Mouse (Mus musculus) embryonic fibroblast, embryonic 13.5 days (primary cell): ENCODE data around the gene Myod1. TPM values are rescaled to one million over a fixed set of nuclear protein-coding genes. Genes with fewer than 3 reads are reported as not detected.

Experiments used
- H3K27ac ChIP-seq: 2 replicates; pipeline ENCODE4 v1.5.1; 2012; ENCODE audit warnings: low read length, control low read depth, inconsistent platforms; ENCODE audit not compliant: insufficient read depth
- H3K4me1 ChIP-seq: 2 replicates; pipeline ENCODE4 v1.6.1; 2011; ENCODE audit warnings: low read length; ENCODE audit not compliant: control insufficient read depth, insufficient read depth
- H3K4me3 ChIP-seq: 2 replicates; pipeline ENCODE4 v1.5.1; 2011; ENCODE audit warnings: mild to moderate bottlenecking, control low read depth, low read length; ENCODE audit not compliant: insufficient read depth
- CTCF ChIP-seq: IDR thresholded peaks from 2 replicates; pipeline ENCODE4 v1.5.1; 2011; ENCODE audit warnings: mild to moderate bottlenecking, control low read depth, low read length, moderate library complexity, borderline replicate concordance; ENCODE audit not compliant: insufficient read depth
- POLR2A ChIP-seq: IDR thresholded peaks from 2 replicates; pipeline ENCODE4 v1.6.1; 2011; ENCODE audit warnings: low read depth, mild to moderate bottlenecking, control low read depth, low read length, moderate library complexity
- polyA plus RNA-seq: library from polyadenylated mRNA; stranded (reverse); fragments of >200 nt; gene quantifications from 2 replicates; pipeline ENCODE4 v1.2.4, GENCODE M21; 2011; ENCODE audit warnings: low read depth; ENCODE audit not compliant: missing spikeins, insufficient read length

The Myod1 gene
- polyA plus RNA-seq, 1 experiment, result not detected

DNA sequence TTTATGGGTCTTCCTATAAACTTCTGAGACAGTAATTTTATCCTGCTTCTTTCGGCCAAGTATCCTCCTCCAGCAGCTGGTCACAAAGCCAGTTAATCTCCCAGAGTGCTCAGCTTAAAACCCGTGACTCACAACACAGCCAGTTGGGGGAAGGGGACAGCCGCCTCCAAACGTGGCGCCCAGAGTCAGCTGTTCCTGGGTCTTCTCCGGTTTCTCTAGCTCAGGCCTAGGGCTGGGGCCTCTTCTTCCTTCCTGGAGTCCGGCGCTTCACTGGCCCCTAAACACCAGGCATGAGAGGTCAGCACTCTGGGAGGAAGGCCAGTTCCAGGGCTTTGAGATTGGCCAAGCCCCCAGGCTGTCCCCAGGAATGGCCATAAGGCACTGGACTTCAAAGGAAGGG, 23.1 kb upstream of the Myod1 start:
- no peaks in the 10 kb centered on the region for H3K4me1 ChIP-seq
- H3K4me3 ChIP-seq, result no peak overlapping the region
- TF ChIP-seq POLR2A (no peak), CTCF (no peak)
- no peak overlapping the region for H3K27ac ChIP-seq

- no peak overlapping the region for H3K27ac ChIP-seq
- H3K4me3 ChIP-seq, result no peak overlapping the region
- H3K4me1 ChIP-seq, result no peaks in the 10 kb centered on the region
- no peak for TF ChIP-seq POLR2A
- TF ChIP-seq CTCF, result no peak
Measured at GRCm38 (mm10) chr7:46353875-46354274, 22.4 kb upstream of the Myod1 start.

- Histone ChIP-seq H3K4me3 (no peak overlapping the region), H3K4me1 (no peaks in the 10 kb centered on the region), H3K27ac (no peak overlapping the region)
- no peak for TF ChIP-seq CTCF
- TF ChIP-seq POLR2A, result no peak
Measured at GRCm38 (mm10) chr7:46361776-46362175, 14.5 kb upstream of the Myod1 start.

DNA sequence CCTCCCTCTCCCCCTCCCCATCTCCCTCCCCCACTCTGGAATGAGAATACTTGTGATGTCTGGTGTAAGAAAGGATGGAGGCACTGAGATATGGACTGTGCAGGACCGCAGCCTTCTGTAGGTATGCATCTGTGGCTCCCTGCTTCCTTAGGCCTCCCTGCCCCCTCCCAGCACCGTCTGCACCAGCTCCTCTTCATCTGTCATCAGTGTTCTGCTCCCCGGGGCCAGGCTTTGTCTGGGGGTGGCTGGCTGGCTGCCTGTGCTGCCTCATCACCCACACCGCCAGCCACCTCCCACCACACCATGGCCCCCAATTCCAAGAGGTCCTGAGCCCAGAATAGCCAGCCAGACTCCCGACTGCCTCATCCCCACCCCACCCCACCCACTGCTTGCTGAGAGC, 12.1 kb upstream of the Myod1 start:
- no peak overlapping the region for H3K27ac ChIP-seq
- no peak overlapping the region for H3K4me3 ChIP-seq
- no peaks in the 10 kb centered on the region for H3K4me1 ChIP-seq
- no peak for TF ChIP-seq CTCF
- no peak for TF ChIP-seq POLR2A

- TF ChIP-seq CTCF (no peak), POLR2A (no peak)
- Histone ChIP-seq H3K4me1 (no peaks in the 10 kb centered on the region), H3K4me3 (no peak overlapping the region), H3K27ac (no peak overlapping the region)
Measured at GRCm38 (mm10) chr7:46365810-46366209, 10.5 kb upstream of the Myod1 start.

DNA sequence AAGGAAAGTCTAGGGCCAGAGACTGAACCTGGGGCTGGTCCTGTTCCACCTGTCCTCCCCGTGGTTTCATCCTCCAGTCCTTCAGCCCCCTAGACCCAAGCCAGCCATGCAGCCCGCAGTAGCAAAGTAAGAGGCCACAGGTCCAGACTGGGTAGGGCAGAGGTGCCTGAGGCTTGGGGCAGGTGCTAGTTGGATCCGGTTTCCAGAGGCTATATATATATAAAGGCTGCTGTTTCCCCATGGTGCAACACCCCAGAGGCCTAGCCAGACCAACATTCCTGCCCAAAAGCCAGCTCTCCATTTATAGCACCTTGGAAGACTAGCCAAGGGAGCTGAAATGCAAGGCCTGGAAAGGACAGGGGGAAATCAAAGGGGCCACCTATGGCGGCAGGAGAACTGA, 5.2 kb upstream of the Myod1 start:
- no peak overlapping the region for H3K4me3 ChIP-seq
- no peak overlapping the region for H3K27ac ChIP-seq
- no peaks in the 10 kb centered on the region for H3K4me1 ChIP-seq
- no peak for TF ChIP-seq CTCF
- no peak for TF ChIP-seq POLR2A

DNA sequence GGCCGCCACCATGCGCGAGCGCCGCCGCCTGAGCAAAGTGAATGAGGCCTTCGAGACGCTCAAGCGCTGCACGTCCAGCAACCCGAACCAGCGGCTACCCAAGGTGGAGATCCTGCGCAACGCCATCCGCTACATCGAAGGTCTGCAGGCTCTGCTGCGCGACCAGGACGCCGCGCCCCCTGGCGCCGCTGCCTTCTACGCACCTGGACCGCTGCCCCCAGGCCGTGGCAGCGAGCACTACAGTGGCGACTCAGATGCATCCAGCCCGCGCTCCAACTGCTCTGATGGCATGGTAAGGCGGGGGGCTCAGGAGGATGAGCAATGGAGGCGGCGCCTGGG, 703 bp downstream of the Myod1 start:
- no peaks in the 10 kb centered on the region for H3K4me1 ChIP-seq
- H3K4me3 ChIP-seq, result no peak overlapping the region
- no peak overlapping the region for H3K27ac ChIP-seq
- peak; percentile 36; the same call in 1 of the 2 replicates for TF ChIP-seq CTCF
- TF ChIP-seq POLR2A, result no peak

DNA sequence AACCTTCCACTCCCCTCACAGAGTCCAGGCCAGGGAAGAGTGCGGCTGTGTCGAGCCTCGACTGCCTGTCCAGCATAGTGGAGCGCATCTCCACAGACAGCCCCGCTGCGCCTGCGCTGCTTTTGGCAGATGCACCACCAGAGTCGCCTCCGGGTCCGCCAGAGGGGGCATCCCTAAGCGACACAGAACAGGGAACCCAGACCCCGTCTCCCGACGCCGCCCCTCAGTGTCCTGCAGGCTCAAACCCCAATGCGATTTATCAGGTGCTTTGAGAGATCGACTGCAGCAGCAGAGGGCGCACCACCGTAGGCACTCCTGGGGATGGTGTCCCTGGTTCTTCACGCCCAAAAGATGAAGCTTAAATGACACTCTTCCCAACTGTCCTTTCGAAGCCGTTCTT, 1.8 kb downstream of the Myod1 start:
- H3K27ac ChIP-seq, result no peak overlapping the region

DNA sequence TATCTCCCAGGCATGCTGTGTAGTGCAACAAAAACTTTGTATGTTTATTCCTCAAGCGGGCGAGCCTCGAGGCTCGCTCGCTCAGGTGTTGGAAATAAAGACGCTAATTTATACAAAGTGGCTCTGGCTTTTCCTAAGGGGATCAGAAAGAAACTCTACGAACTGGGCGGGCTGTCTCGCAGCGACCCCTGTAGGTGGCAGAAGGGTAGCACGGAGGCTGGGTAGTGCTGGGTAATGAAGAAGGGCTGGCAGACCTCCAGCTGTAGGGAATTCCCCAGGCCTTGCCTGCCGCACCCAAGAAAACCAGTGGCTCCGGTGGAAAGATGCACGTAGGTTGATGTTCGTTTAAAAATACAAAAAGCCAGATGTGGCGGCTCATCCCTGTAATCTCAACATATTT, 2.7 kb downstream of the Myod1 start:
- TF ChIP-seq CTCF (no peak), POLR2A (no peak)
- no peaks in the 10 kb centered on the region for H3K4me1 ChIP-seq
- H3K4me3 ChIP-seq, result no peak overlapping the region
- H3K27ac ChIP-seq, result no peak overlapping the region

More for the DNA sequence above, 1.8 kb downstream of the Myod1 start:
- TF ChIP-seq CTCF, result peak; percentile 69; the same call in 1 of the 2 replicates
- no peak for TF ChIP-seq POLR2A
- Histone ChIP-seq H3K4me1 (no peaks in the 10 kb centered on the region), H3K4me3 (no peak overlapping the region)

DNA sequence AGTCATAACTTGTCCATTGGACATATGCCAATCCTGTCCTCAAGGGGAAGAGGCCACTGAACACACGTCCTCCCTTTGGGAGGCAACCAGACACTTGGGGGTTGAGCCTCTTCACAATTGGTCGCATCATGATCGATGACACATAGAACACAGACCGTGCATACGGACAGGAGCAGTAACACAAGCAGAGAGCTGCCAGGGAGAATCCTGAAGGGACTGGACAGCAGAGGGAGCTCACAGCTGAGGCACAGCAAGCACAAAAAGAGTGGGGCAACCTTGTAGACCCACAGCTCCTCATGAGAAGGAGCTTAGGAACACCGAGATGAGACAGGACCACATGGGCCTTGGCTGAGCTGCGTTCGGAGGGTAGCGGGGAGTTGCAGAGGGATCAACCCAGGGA, 4.4 kb downstream of the Myod1 start:
- peak; percentile 30; the same call in 1 of the 2 replicates for TF ChIP-seq CTCF
- TF ChIP-seq POLR2A, result no peak
- Histone ChIP-seq H3K4me3 (no peak overlapping the region), H3K27ac (no peak overlapping the region), H3K4me1 (no peaks in the 10 kb centered on the region)

- Histone ChIP-seq H3K4me1 (no peaks in the 10 kb centered on the region), H3K4me3 (no peak overlapping the region), H3K27ac (no peak overlapping the region)
- TF ChIP-seq CTCF, result no peak
- no peak for TF ChIP-seq POLR2A
Measured at GRCm38 (mm10) chr7:46387430-46387829, 11.2 kb downstream of the Myod1 start.
